Mouse (Mus musculus): ENCODE data around the gene Nop53. TPM values are rescaled to one million over a fixed set of nuclear protein-coding genes. Genes with fewer than 3 reads are reported as not detected.

Nop53 gene
- total RNA-seq, 2 experiments from 2014 or later: 110 to 112 TPM

GRCm38 (mm10) chr7:15961239-15961638 is 15.4 kb upstream of the Nop53 start:
- DNase-seq: no peak
- intact Hi-C loops (cut with DNase I): no loop called here

DNA sequence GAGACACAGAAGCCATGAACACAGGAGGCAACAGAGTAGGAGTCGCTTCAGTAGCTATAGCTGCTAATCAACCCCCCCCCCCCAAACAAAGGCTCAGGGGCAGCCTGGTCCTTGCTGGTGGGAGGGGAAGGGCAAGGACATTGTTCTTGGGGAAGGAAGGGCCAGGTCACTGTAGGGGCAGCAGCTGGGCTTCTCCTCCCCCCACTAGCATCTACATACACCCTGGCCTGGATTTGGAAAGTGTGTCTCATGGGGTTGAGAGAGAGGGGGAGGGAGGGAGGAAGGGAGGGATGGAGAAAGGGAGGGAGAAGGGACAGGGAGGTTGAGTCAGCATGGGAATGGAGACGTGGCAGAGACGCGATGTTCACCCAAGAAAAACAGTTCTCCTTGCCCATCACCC is 14.8 kb upstream of the Nop53 start:
- intact Hi-C loops (cut with DNase I): no loop called here
- DNase-seq: no peak

GRCm38 (mm10) chr7:15956143-15956542 is 10.3 kb upstream of the Nop53 start:
- no peak for DNase-seq
- intact Hi-C loops (cut with DNase I): no loop called here

DNA sequence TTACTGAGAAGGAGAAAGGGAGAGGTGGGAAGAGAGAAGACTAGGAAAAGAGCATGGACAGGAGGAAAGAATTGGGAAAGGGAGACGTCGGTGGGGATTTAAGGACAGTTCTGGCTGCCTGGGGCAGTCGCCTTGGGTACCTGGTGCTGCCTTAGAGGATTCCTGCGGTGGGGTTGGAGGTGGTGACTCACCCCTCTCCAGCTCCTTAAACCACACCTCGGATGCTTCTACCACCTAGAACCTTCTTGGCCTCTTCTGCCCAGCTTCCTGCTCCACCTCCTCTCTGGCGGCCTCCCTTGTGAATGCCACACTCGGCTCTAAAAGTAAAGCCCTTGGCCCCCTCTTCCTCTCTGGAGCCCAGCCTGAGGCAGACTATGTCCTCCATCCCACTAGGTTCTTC is 9.6 kb upstream of the Nop53 start:
- intact Hi-C loops (cut with DNase I): no loop called here
- no peak for DNase-seq

GRCm38 (mm10) chr7:15954978-15955443 is 9.1 kb upstream of the Nop53 start:
- no peak for DNase-seq
- intact Hi-C loops (cut with DNase I): no loop called here

- no peak for DNase-seq
- intact Hi-C loops (cut with DNase I): no loop called here
Observed at GRCm38 (mm10) chr7:15954436-15954835, 8.6 kb upstream of the Nop53 start.

GRCm38 (mm10) chr7:15953307-15954074 is 7.6 kb upstream of the Nop53 start:
- no peak for DNase-seq
- intact Hi-C loops (cut with DNase I): no loop called here

- intact Hi-C loops (cut with DNase I): no loop called here
- no peak for DNase-seq
Observed at GRCm38 (mm10) chr7:15952416-15952815, 6.5 kb upstream of the Nop53 start.

DNA sequence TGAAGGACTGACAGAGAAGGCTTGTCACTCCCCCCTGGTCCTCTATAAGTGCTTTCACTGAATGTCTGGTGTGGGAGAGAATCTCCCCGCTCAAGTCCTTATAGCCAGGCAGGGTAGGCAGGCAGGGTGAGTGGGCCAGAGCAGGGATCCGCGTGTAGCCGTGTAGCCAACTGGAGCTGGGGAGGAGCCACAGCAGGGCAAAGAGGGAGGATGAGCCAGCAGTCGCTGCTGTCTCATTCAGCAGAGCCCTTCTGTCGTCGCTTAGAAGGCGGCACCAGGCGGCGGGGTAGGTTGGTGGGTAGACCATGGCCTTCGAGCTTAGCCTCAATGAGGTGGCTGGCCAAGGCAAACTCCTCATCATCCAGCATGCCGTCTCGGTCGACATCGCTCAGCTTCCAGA is 4.1 kb upstream of the Nop53 start:
- DNase-seq: no peak
- intact Hi-C loops (cut with DNase I): no loop called here

DNA sequence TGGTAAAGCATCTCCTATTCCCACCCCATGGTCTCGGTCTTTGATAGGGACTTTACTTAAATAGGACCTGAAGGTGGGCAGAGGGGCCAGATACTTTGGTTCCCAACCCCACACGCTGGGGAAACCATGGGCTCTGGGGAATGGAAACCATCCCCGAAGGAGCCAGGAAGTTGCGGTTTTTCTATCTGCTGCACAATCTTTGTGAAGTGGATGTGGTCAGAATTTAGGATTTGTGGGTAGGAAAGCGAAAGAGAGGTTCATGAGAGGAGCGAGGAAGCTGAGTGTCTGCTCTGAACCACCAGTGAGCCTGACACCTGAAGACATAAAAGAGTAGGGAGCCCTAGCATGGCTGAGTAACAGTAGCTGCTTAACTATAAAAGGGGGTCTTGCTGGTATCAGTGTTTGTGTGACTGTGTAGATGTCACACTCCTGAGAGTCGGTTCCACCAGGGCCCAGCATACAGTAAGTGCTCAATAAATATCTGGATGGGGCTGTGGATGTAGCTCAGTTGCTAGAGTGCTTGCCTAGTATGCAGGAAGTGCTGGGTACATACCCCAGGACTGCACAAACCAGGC is 3.4 kb upstream of the Nop53 start:
- intact Hi-C loops (cut with DNase I): no loop called here
- no peak for DNase-seq

GRCm38 (mm10) chr7:15948381-15948941 is 2.6 kb upstream of the Nop53 start:
- DNase-seq: peak; percentile 77
- intact Hi-C loops (cut with DNase I): no loop called here

GRCm38 (mm10) chr7:15947653-15948260 is 1.9 kb upstream of the Nop53 start:
- DNase-seq: no peak
- intact Hi-C loops (cut with DNase I): no loop called here

- intact Hi-C loops (cut with DNase I): no loop called here
Observed at GRCm38 (mm10) chr7:15945211-15945610, 663 bp downstream of the Nop53 start.

GRCm38 (mm10) chr7:15944311-15944710 is 1.6 kb downstream of the Nop53 start:
- DNase-seq: no peak
- intact Hi-C loops (cut with DNase I): no loop called here

More at GRCm38 (mm10) chr7:15945211-15945610, 663 bp downstream of the Nop53 start:
- DNase-seq: no peak

GRCm38 (mm10) chr7:15938621-15939020 is 7.3 kb downstream of the Nop53 start:
- no peak for DNase-seq
- intact Hi-C loops (cut with DNase I): no loop called here

- intact Hi-C loops (cut with DNase I): no loop called here
- no peak for DNase-seq
Observed at GRCm38 (mm10) chr7:15937491-15937890, 8.4 kb downstream of the Nop53 start.

DNA sequence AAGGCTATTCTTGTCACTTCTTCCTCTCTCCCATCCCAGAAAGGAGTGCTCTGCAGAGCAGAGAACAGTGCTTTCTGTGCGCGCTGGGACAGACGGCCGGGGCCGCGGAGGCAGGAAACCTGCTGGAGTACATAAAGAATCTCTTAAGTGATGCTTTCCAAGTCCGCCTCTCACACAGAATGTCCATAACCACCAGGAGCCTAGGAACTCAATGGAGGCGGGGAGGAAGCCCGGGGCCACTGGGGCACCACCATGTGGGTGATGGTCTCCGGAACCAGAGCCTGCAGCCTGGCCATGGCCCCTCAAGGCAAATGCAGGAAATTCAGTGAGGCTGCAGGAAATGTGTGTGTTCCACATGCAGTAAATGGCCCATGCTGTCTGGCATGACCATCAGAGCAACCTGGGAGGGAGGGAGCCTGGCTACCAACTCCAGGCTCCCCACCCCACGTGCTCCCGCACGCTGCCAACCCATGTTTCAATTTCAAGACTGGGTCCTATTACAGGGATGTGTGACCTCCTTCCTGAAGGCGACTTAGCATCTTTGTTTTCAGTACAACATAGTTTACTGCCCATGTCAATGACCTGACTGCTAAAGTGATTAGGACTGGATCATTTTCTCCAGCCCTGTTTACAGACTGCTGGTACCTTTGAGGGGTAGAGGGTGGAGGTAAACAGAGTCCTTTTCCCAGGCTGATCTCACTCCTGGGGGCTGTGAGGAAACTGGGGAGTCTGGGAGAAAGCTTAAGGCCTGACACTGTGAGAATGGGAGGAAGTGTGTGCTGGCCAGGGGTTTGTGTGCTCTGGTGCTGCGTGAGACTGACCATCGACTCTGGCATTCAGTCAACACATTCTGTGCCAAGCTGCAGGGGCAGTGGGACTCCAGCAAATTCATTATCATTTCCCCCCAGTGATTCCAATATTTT is 12.2 kb downstream of the Nop53 start:
- intact Hi-C loops (cut with DNase I): no loop called here
- DNase-seq: no peak

DNA sequence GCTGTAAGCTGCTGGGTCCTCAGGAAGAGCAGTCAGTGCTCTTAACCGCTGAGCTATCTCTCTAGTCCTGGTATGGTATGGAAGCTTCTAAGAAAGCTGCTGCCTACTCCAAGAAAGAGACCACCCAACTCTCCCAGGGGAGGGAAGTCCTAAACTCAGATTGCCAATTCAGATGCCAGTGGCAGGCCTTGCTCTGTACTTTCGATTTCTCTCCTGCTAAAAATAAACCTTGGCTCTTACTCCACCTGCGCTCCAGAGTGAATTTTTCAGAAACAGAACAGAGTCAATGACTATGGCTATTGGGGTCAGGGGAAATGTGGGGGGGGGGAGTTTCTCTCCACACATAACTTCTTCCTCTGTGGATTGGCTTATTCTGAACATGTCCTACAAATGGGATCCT is 14.2 kb downstream of the Nop53 start:
- no peak for DNase-seq
- intact Hi-C loops (cut with DNase I): no loop called here

DNA sequence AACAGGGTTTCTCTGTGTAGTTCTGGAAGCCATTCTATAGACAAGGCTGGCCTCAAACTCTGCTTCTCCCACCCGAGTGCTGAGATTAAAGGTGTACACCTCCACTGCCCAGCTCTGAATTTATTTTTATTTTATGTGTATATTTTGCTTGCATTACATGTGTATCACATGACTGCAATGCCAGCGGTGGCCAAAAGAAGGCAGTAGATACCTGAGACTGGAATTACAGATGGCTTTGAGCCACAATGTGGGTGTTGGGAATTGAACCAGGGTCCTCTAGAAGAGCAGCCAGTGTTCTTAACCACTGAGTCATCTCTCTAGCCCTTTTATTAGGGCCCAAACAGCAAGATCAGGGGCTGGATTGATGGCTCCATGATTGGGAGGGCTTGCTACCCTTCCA is 15.3 kb downstream of the Nop53 start:
- intact Hi-C loops (cut with DNase I): no loop called here
- no peak for DNase-seq

DNA sequence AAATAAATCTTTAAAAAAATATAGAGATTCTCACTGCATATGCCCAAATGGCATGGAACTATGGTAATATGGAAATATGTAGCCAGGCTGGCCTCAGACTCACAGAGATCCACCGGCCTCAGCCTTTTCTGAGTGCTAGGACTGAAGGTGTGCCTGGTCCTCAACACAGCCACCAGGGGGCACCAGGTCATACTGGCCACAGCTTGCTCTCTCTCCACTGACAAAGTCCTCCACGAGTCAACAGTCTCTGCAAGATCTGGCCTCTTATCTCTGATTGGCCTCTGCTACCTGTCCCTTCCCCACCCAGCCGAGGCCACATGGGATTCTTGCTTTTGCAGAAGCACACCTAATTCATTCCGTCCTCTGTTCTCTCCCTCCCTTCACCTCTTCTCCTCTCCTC is 16.0 kb downstream of the Nop53 start:
- DNase-seq: peak; percentile 45

More for the DNA sequence above, 16.0 kb downstream of the Nop53 start:
- intact Hi-C loops (cut with DNase I): no loop called here
